Mouse (Mus musculus) C2C12 (cell line): ENCODE data around the gene Trio.

Source experiments
- CEBPB ChIP-seq: IDR thresholded peaks from one replicate; pipeline ENCODE4 v1.6.1; 2011; ENCODE audit warnings: low read depth, mild to moderate bottlenecking, control low read depth, moderate library complexity
- CTCF ChIP-seq: IDR thresholded peaks from one replicate; pipeline ENCODE4 v1.5.1; 2011; ENCODE audit not compliant: control insufficient read depth, insufficient read depth, insufficient read length
- MYOD1 ChIP-seq: IDR thresholded peaks from one replicate; pipeline ENCODE4 v1.6.1; 2011; ENCODE audit warnings: low read depth; ENCODE audit not compliant: control insufficient read depth, insufficient read length
- MYOG ChIP-seq: IDR thresholded peaks from one replicate; pipeline ENCODE4 v1.6.1; 2011; ENCODE audit not compliant: control insufficient read depth, insufficient read length; ENCODE audit errors: extremely low read depth

DNA sequence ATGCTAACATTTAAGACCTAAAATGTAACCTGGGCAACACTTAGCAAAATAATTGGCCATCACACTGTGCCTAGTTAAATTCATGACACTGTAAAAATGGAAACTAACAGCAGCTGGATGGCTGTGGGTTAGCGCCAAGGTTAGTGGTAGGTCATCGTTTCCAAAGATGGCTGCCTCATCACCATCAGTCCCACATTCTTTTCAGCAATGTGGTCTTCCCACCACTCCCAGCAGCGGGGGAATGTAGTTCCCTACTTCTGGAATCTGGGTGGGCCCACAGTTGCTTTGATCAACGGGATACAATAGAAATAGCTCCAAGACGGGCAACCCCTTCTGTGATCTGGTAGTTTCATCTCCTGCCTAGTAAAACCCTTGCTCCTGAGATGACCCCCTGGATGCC lies 35.3 kb upstream of the Trio start:
- TF ChIP-seq CTCF (no peak), MYOD1 (no peak), CEBPB (no peak), MYOG (no peak)
